Mouse (Mus musculus) neural tube, embryonic 10.5 days (tissue): ENCODE data around the gene Gpm6a.
"Not testable (repeated sequence)": the region's sequence is repeated elsewhere in the genome, so short reads cannot be mapped to it uniquely, and the experiment has no call there.

ENCODE experiments used
- DNase-seq: peaks from one replicate; pipeline ENCODE4 v3.0.0-alpha.2; 2017; ENCODE audit warnings: low spot score; ENCODE audit errors: extremely low spot score

Gpm6a gene

GRCm38 (mm10) chr8:55002946-55003345 is 48.3 kb downstream of the Gpm6a start:
- DNase-seq = no peak

- DNase-seq = no peak
Measured at GRCm38 (mm10) chr8:55012228-55012627, 57.6 kb downstream of the Gpm6a start.

- DNase-seq = no peak
Measured at GRCm38 (mm10) chr8:55017071-55017470, 62.4 kb downstream of the Gpm6a start.

- DNase-seq = no peak
Measured at GRCm38 (mm10) chr8:55025851-55026660, 71.4 kb downstream of the Gpm6a start.

- DNase-seq = no peak
Measured at GRCm38 (mm10) chr8:55026661-55027000, 72.0 kb downstream of the Gpm6a start.

GRCm38 (mm10) chr8:55028371-55028770 is 73.7 kb downstream of the Gpm6a start:
- DNase-seq = no peak

GRCm38 (mm10) chr8:55031099-55031498 is 76.5 kb downstream of the Gpm6a start:
- no peak for DNase-seq

- DNase-seq = peak; percentile 37
Measured at GRCm38 (mm10) chr8:55034309-55034708, 79.7 kb downstream of the Gpm6a start.

GRCm38 (mm10) chr8:55035416-55035815 is 80.8 kb downstream of the Gpm6a start:
- no peak for DNase-seq

- no peak for DNase-seq
Measured at GRCm38 (mm10) chr8:55042955-55043354, 88.3 kb downstream of the Gpm6a start.

- DNase-seq = no peak
Measured at GRCm38 (mm10) chr8:55048396-55048795, 93.8 kb downstream of the Gpm6a start.

- DNase-seq = no peak
Measured at GRCm38 (mm10) chr8:55049979-55050378, 95.3 kb downstream of the Gpm6a start.

- not testable (repeated sequence) for DNase-seq
Measured at GRCm38 (mm10) chr8:55068811-55069210, 114.2 kb downstream of the Gpm6a start.

GRCm38 (mm10) chr8:55073481-55073880 is 118.8 kb downstream of the Gpm6a start:
- no peak for DNase-seq

- DNase-seq = no peak
Measured at GRCm38 (mm10) chr8:55102195-55102594, 147.6 kb downstream of the Gpm6a start.

- DNase-seq = no peak
Measured at GRCm38 (mm10) chr8:55103065-55103464, 148.4 kb downstream of the Gpm6a start.

GRCm38 (mm10) chr8:55103891-55104481 is 149.3 kb downstream of the Gpm6a start:
- no peak for DNase-seq
